16 mouse cellular contexts compared by ENCODE assay signal in the genomic region with DNA sequence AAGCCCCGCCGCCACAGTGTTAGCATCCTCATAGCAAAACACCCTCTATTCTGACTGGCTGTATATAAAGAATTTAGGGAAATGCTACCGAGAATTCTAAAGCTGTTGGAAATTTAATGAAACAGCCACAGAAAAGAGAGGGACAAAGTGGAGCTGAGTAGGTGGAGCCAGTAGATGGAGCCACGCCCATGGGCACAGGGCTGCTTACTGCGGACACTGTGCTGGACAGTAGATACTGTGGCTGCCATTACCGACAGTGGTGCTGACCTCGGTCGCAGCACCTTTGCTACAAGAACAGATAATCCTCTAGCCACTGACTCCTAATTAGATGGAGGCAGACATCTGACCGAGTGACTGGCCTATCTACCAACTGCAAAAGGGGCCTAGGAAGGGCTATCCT.
DNase-seq lines count a peak whose midpoint lies in the region; ATAC-seq and TF ChIP-seq lines count a peak whose summit lies in the region.
"Had no signal": no experiment of that assay in that cellular context is flagged by ENCODE, and none has a peak within 500 bp of the region (broad histone marks: within the 10 kb centered on the region; RNA-seq: fewer than 3 reads in every experiment).

No protein-coding gene starts in this region.

- 90% methylated on average over 9 of the region's 9 CpGs for WGBS in kidney, embryonic 16.5 days

- no peak for TF ChIP-seq CTCF in E14TG2a.4 (conservative IDR thresholded peaks at IDR 0.05; ENCODE audit: low read length)

- H3K4me2 ChIP-seq in kidney, embryonic 16.5 days (replicated peaks; ENCODE audit: low read depth, low read length) = no peak overlapping the region
- H3K4me2 ChIP-seq: embryonic facial prominence, embryonic 12.5 days; forebrain, embryonic 13.5 days; forebrain, embryonic 15.5 days had no signal

- H3K9me3 ChIP-seq in kidney, embryonic 16.5 days (ENCODE audit: low read length) = no peaks in the 10 kb centered on the region
- H3K9me3 ChIP-seq in E14TG2a.4 (ENCODE audit: low read length) = no peaks in the 10 kb centered on the region
- H3K9me3 ChIP-seq in ES-E14 (ENCODE audit: control insufficient read depth, insufficient read depth, low read depth, low read length) = no peaks in the 10 kb centered on the region
- H3K9me3 ChIP-seq: embryonic facial prominence, embryonic 10.5 days; embryonic facial prominence, embryonic 12.5 days; forebrain, embryonic 13.5 days; forebrain, embryonic 15.5 days had no signal

- no peak for DNase-seq in cerebellum, adult 8-10 months
- DNase-seq in kidney, postnatal 14 days = no peak
- DNase-seq in ES-E14 (ENCODE audit: low read depth, low spot score) = no peak
- DNase-seq in lung, postnatal 14 days = no peak
- DNase-seq: adrenal gland, postnatal 10 days; B cell, adult 2 months; forebrain, postnatal 0 days had no signal

- no peaks in the 10 kb centered on the region for H3K27me3 ChIP-seq in kidney, embryonic 16.5 days (ENCODE audit: insufficient read depth, low read length)
- no peaks in the 10 kb centered on the region for H3K27me3 ChIP-seq in E14TG2a.4 (ENCODE audit: insufficient read depth, low read length)
- H3K27me3 ChIP-seq: CH12.LX; embryonic facial prominence, embryonic 12.5 days; forebrain, embryonic 13.5 days; forebrain, embryonic 15.5 days had no signal

- no peak overlapping the region for H3K4me3 ChIP-seq in kidney, embryonic 16.5 days (ENCODE audit: low read length)
- H3K4me3 ChIP-seq in E14TG2a.4 (replicated peaks; ENCODE audit: low read length) (peak overlapping the region; percentile 66), ES-E14 (ENCODE audit: insufficient read depth in 1 of 2, low read depth in 1 of 2, low read length in 2 of 2, poor library complexity in 1 of 2, severe bottlenecking in 1 of 2) (peak overlapping the region; percentile 24 to 29; a peak in 3 of 4 replicates)
- H3K4me3 ChIP-seq: embryonic facial prominence, embryonic 10.5 days; embryonic facial prominence, embryonic 12.5 days; forebrain, embryonic 13.5 days; forebrain, embryonic 15.5 days had no signal

- 0 out of 2 replicates have a peak, but pooled peaks cover 4% of the 10 kb centered on the region for H3K4me1 ChIP-seq in kidney, embryonic 16.5 days (ENCODE audit: insufficient read depth, low read length)
- H3K4me1 ChIP-seq in E14TG2a.4 (replicated peaks; ENCODE audit: low read depth, low read length) (peaks cover 30% of the 10 kb centered on the region), ES-E14 (ENCODE audit: control insufficient read depth in 2 of 2, insufficient read depth in 2 of 2, low read length in 2 of 2, poor library complexity in 1 of 2) (peaks cover 3 to 4% of the 10 kb centered on the region in 2 experiments; a peak in 3 of 4 replicates)
- H3K4me1 ChIP-seq: forebrain, embryonic 13.5 days; forebrain, embryonic 15.5 days had no signal

- no peak overlapping the region; the same call in 1 of the 2 replicates for H3K9ac ChIP-seq in kidney, embryonic 16.5 days (replicated peaks; ENCODE audit: low read length)
- H3K9ac ChIP-seq in ES-E14 (ENCODE audit: insufficient read depth, low read depth, low read length, poor library complexity, severe bottlenecking) = no peak overlapping the region
- H3K9ac ChIP-seq: embryonic facial prominence, embryonic 12.5 days; forebrain, embryonic 13.5 days; forebrain, embryonic 15.5 days; forebrain, postnatal 0 days had no signal

- in situ Hi-C loops in ES-E14 (cut with MboI; ENCODE audit: low sequenced_read_pairs in 2 of 2, unreplicated experiment in 2 of 2) = no loop called here

- no peaks in the 10 kb centered on the region for H3K36me3 ChIP-seq in kidney, embryonic 16.5 days (ENCODE audit: insufficient read depth, low read length)
- no peaks in the 10 kb centered on the region for H3K36me3 ChIP-seq in E14TG2a.4 (ENCODE audit: insufficient read depth, low read length)
- no peaks in the 10 kb centered on the region for H3K36me3 ChIP-seq in ES-E14 (ENCODE audit: control insufficient read depth, insufficient read depth, low read length, poor library complexity, severe bottlenecking)
- H3K36me3 ChIP-seq: embryonic facial prominence, embryonic 10.5 days; embryonic facial prominence, embryonic 12.5 days; forebrain, embryonic 15.5 days had no signal

- H3K27ac ChIP-seq in kidney, embryonic 16.5 days (ENCODE audit: low read length) = no peak overlapping the region
- no peak overlapping the region for H3K27ac ChIP-seq in ES-E14 (ENCODE audit: insufficient read depth, low read depth, low read length, poor library complexity, severe bottlenecking)
- H3K27ac ChIP-seq: embryonic facial prominence, embryonic 10.5 days; embryonic facial prominence, embryonic 12.5 days; forebrain, embryonic 13.5 days; forebrain, embryonic 15.5 days had no signal

- 0 out of 2 replicates have a peak, but pooled peaks have one; percentile 3 for ATAC-seq in cerebellum, adult (ENCODE audit: insufficient number of reproducible peaks, low FRiP score, low TSS enrichment)
- ATAC-seq in kidney, embryonic 16.5 days (ENCODE audit: low FRiP score, low TSS enrichment) = peak; percentile 57; the same call in 1 of the 2 replicates
- ATAC-seq: CD4-positive, CD25-positive, alpha-beta regulatory T cell, adult 4 months; forebrain, embryonic 13.5 days; forebrain, embryonic 15.5 days; forebrain, postnatal 0 days had no signal

TF ChIP-seq in ES-E14, 5 proteins besides CTCF, POLR2A, EP300 and RAD21:
- TF ChIP-seq MAFK (IDR thresholded peaks at IDR 0.05; ENCODE audit: insufficient read depth, low read depth, low read length) (no peak), ZNF384 (IDR thresholded peaks at IDR 0.05; ENCODE audit: low read depth, low read length) (no peak), CHD2 (IDR thresholded peaks at IDR 0.05; ENCODE audit: low read depth, low read length) (no peak), HCFC1 (IDR thresholded peaks at IDR 0.05; ENCODE audit: borderline replicate concordance, insufficient read depth, low read length) (no peak), ZC3H11A (IDR thresholded peaks at IDR 0.05; ENCODE audit: borderline replicate concordance, low read depth, low read length) (no peak)
TF ChIP-seq in ES-E14: peak in this region for 0.
